Mouse (Mus musculus): ENCODE data around the gene Fsip1. TPM values are rescaled to one million over a fixed set of nuclear protein-coding genes. Genes with fewer than 3 reads are reported as not detected.

Gene Fsip1
- total RNA-seq, 1 experiment from 2014 or later = 3.1 TPM

DNA sequence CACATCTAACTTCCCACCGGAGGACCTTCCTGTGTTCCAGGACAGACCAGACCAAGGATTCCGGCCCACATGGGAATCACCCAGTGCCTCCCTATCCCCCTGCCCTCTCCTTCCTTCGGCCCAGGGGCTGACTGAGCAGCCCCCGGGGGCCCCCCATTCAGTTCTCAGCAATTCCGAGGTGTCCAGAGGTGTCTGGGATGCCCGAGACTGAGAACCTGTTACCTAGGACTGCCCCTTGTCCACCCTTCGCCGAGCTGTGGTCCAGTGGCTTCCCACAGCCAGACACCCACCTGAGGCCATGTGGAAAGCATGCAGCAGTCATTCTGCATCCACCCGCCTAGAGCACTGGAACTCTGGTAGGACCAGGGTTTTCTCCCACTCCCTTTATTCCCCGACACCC lies 115.1 kb downstream of the Fsip1 start:
- ATAC-seq (ENCODE audit: extremely low read depth, insufficient number of reproducible peaks, low FRiP score, poor library complexity, severe bottlenecking) = no peak

DNA sequence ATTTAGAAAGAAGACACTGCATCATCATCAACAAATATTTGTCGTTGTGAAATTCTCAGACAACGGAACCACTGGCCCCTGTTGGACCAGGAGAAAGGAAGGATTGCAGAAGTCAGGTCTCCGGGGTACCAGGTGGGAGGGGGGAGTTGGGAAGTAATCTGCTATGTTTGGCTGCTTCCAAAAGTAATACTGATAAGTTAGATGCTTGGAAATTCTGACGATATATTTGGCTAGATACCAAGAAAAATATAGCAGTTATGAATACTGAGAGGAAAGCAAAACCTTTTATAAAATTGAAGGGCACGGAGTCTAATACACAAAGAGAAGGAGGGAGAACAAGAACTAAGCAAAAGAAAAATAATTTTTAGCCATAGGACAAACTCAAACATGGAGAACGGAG lies 117.5 kb downstream of the Fsip1 start:
- no peak for ATAC-seq (ENCODE audit: extremely low read depth, insufficient number of reproducible peaks, low FRiP score, poor library complexity, severe bottlenecking)

DNA sequence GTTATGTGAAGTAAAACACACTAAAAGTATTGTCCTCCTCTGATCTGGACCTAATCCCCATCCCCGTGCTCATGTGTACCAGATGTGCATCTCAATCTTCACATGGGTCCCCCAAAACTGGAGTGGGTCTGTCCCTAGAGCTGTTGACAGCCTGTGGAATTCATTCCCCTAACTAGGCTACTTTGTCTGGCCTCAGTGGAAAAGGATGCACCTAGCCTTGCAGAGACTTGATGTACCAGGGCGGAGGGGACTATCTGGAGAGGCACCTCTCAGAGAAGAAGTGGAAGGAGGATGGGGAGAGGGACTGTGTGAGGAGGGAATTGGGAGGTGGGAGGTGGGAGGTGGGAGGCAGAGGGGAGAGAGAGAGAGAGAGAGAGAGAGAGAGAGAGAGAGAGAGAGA lies 119.0 kb downstream of the Fsip1 start:
- no peak for ATAC-seq (ENCODE audit: extremely low read depth, insufficient number of reproducible peaks, low FRiP score, poor library complexity, severe bottlenecking)

DNA sequence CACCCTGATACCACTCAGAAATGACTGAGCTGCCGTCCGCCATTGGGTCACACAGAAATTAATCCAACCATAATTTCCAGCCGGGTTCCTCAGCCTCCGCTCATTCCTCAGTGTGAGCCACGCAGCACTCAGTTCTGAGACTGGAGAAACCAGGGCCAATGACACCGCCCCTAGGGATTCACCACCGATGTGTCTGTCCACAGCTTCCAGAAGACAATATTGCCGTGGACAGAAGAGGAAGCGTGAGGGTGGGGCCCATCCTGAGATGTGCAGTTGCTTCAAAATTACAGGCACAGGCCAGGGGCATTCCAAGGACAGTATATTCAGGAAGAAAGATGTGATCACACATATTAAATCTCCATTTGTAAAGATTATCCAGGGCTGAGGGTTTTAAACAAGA lies 119.7 kb downstream of the Fsip1 start:
- no peak for ATAC-seq (ENCODE audit: extremely low read depth, insufficient number of reproducible peaks, low FRiP score, poor library complexity, severe bottlenecking)

DNA sequence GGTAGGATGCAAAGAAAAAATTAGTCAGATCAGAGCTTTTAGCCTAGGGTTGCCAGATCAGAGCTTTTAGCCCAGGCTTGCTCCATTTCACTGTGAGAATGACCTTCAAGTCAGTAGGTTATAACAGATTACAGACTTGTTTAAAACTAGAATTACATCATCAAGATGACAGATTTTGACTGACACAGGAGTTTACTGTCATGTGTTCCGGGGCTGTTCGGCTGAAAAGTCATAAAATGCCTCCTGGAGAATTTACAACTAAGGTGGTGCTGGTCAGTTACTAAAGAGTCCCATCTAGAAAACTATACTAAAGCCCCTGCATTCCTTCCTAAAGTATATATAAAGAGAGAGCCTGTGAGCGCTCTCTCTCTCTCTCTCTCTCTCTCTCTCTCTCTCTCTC lies 128.5 kb downstream of the Fsip1 start:
- ATAC-seq (ENCODE audit: extremely low read depth, insufficient number of reproducible peaks, low FRiP score, poor library complexity, severe bottlenecking) = no peak

DNA sequence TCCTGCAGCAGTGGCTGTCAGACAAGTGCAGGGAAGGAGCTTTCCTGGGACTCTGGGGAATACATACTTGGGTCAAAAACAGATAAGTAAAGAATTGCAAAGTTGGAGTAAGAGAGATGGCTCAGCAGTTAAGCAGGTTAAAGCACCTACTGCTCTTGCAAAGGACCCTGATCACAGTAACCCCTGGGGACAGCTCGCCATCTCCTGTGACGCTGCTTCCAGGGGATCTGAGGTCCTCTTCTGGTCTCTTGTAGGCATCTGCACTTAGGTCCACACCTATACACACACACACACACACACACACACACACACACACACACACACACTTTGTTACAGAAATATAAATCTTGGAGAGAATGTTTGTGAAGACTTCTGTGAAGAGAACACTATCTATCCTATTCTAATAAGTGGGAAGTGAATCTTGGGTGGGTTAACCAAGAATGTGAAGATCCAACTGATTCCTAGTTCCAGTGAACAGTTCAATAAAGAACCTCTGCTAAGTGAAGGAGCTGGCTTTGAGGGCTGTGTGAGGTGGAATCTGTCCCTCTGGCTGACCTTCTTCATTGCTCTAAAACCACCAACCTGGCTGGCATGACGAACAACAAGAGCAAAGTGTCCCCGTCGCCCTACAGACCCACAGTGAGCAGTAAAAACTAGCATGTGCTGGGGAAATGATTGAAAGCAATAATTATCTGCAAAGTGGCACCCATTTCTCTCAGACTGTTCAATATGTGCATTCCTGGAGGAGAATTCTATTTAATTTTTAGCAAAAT lies 129.1 kb downstream of the Fsip1 start:
- ATAC-seq (ENCODE audit: extremely low read depth, insufficient number of reproducible peaks, low FRiP score, poor library complexity, severe bottlenecking) = no peak

DNA sequence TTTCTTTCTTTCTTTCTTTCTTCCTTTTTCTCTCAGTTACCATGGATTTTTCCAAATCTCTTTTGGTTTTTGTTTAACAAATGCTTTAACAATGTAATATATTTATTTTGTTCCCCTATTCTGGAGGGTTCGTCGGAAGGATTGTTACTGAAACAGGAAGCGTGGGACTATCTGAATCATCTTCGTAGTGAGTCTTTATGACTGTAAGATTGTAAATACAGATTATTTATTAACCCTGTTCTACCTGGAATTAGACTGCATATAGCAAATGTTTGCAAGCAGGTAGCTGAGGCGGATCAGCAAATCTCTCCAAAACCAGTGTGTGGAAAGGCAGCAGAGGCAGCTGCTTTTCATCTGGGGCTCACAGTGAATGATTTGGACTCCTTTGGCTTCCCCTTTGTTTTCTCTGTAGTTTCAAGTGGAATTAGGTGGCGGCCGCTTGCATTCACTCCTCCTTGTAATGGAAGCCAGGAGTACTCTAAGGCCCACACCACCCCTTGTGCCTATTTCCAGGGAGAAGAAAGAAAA lies 130.8 kb downstream of the Fsip1 start:
- no peak for ATAC-seq (ENCODE audit: extremely low read depth, insufficient number of reproducible peaks, low FRiP score, poor library complexity, severe bottlenecking)

DNA sequence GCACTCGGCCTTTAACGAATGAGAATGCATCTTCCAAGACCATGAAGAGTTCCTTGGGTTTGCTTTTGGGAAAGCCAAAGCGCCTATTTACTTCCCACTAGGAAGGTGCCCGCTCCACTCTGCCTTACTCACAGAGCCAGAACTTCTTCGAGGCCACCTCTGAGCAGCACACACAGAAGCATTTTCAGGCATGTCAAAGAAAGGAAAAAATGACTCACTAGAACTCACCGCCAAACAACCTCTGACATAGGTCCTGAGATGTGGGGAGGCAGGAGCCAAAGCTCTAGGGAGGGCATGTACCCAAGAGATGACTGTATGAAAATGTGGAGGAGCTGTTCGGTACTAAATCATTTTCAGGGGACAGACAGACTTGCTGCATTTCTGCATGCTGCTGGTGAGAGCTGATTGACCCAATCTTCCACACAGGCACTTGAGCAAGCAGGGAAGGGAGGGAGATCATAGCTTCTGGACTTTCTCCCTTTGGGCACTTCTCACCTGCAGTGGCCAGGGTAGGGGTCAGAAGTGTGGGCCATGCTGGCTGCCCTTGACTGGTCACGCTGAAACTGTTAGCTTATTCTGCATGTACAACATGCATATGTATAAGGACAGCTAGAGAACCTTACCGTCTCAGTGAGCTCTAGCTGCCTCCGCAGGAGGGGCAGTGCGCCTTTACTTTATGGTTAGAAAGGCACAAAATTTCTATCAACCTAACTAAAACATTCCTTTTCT lies 131.4 kb downstream of the Fsip1 start:
- ATAC-seq (ENCODE audit: extremely low read depth, insufficient number of reproducible peaks, low FRiP score, poor library complexity, severe bottlenecking) = no peak

DNA sequence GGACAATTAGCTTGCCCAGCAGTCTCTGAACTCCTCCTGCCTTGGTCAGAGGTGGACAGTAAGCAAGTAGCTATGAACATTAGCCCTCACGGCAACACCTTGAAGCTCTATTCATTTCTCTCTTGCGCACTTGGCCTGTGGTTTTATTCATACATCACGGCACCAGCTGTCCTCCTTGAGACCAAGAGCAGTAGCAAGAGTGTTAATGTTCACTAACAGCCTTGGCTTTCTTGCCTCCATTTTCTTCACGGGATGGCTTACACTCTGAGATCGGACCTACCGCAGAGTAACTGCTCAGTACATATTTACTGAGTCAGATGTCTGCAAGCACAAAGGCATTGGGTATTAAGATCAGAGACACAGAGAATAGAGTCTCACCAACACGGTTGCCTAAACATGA lies 132.3 kb downstream of the Fsip1 start:
- no peak for ATAC-seq (ENCODE audit: extremely low read depth, insufficient number of reproducible peaks, low FRiP score, poor library complexity, severe bottlenecking)

DNA sequence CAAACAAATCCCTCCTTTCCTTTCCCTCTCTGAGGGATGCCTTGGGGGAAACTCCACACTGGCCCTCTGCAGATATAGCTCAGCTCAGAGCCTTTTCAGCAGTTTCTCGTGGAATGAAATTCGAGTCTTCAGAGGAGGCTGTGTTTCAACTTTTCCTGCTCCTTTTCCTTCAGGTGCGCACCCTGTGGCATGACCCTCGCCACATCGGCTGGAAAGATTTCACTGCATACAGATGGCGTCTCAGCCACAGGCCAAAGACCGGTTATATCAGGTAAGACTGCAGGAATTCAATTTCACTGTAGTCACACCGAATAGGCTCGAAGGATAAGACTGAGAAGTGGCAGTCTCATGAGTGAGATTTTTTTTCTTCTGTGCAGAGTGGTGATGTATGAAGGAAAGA lies 133.0 kb downstream of the Fsip1 start:
- ATAC-seq (ENCODE audit: extremely low read depth, insufficient number of reproducible peaks, low FRiP score, poor library complexity, severe bottlenecking) = no peak

DNA sequence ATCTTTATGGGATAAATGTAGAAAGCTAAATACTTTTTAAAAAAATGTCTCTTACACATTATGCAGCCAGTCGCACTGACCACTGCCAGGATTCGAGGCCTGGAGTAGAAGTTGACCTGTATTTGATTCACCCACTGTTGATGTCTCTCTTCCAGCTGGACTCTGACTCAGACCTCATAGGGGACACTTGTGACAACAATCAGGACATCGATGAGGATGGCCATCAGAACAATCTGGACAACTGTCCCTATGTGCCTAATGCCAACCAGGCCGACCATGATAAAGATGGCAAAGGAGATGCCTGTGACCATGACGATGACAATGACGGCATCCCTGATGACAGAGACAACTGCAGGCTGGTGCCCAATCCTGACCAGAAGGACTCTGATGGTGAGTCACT lies 134.5 kb downstream of the Fsip1 start:
- no peak for ATAC-seq (ENCODE audit: extremely low read depth, insufficient number of reproducible peaks, low FRiP score, poor library complexity, severe bottlenecking)

DNA sequence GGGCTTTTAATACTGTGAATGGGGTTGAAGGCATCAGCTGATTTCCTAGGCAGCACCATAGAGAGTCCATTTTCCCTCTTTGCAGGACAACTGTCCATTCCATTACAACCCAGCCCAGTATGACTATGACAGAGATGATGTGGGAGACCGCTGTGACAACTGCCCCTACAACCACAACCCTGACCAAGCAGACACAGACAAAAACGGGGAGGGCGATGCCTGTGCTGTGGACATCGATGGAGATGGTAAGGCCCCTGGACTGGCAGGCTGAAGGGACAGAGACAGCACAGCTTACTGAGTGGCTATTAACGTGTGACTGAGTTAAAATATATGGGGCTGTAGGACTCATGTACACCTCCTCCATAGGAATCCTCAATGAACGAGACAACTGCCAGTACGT lies 136.0 kb downstream of the Fsip1 start:
- ATAC-seq (ENCODE audit: extremely low read depth, insufficient number of reproducible peaks, low FRiP score, poor library complexity, severe bottlenecking) = no peak

DNA sequence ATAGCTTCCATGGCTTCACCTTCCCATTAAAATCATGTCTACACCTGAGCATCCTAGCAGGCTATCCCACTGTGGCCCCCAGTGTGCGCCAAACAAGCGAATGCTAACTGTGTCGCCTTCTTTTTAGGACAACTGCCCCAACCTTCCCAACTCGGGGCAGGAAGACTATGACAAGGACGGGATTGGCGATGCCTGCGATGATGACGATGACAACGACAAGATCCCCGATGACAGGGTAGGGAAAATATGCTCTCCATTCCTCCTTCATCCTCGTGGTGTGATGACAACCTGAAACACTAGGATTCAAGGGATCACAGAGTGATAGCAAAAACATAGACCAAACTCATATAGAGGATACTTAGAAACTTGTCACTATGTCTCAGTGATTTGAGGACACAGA lies 136.7 kb downstream of the Fsip1 start:
- ATAC-seq (ENCODE audit: extremely low read depth, insufficient number of reproducible peaks, low FRiP score, poor library complexity, severe bottlenecking) = no peak

DNA sequence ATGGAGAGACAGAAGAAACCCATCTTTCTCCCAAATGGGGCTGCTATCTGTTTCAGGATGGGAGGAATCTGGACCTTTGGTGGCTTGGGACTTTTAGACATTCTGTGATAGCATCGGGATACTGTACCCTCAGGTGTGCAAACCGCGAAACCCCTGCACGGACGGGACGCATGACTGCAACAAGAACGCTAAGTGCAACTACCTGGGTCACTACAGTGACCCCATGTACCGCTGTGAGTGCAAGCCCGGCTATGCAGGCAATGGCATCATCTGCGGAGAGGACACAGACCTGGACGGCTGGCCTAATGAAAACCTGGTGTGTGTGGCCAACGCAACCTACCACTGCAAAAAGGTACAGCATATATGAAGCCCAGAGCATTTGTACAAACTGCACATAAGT lies 137.1 kb downstream of the Fsip1 start:
- ATAC-seq (ENCODE audit: extremely low read depth, insufficient number of reproducible peaks, low FRiP score, poor library complexity, severe bottlenecking) = no peak

DNA sequence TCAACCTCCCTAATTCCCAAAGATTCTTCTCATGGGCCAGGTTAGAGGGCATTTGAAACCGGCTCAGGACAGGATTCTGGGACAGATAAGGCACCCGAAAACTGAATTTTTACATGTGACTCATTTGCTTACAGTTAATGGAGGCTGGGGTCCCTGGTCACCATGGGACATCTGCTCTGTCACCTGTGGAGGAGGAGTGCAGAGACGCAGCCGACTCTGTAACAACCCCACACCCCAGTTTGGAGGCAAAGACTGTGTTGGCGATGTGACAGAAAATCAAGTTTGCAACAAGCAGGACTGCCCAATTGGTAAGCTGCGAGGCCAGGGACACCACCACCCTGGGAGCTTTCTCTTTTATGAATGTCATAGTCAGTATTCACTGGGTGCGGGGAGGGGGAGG lies 138.3 kb downstream of the Fsip1 start:
- no peak for ATAC-seq (ENCODE audit: extremely low read depth, insufficient number of reproducible peaks, low FRiP score, poor library complexity, severe bottlenecking)

DNA sequence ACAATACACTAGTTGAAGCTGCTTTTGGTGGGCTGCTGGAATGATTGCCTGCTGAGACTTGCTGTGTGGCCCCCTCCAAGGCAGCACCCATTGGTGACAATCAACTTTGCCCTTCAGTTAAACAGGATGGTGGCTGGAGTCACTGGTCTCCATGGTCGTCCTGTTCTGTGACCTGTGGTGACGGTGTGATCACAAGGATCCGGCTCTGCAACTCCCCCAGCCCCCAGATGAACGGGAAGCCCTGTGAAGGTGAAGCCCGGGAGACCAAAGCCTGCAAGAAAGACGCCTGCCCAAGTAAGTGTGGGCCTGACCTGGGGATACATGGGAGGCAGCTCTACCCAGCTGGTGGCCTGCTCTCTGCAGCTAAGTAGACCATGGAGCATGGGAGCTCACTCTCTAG lies 138.7 kb downstream of the Fsip1 start:
- no peak for ATAC-seq (ENCODE audit: extremely low read depth, insufficient number of reproducible peaks, low FRiP score, poor library complexity, severe bottlenecking)

DNA sequence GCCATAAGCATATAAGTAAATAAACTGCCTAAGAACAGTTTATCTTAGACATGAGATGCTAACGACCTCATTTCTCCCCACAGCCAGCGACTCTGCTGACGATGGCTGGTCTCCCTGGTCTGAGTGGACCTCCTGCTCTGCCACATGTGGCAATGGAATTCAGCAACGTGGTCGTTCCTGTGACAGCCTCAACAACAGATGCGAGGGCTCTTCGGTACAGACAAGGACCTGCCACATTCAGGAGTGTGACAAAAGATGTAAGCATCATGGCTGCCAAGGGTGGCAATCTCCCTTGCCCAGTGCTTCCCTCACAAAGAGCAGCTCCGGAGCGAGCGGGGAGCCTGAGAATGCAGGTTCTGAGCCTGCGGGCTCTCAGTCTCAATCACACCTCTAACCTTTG lies 139.4 kb downstream of the Fsip1 start:
- ATAC-seq (ENCODE audit: extremely low read depth, insufficient number of reproducible peaks, low FRiP score, poor library complexity, severe bottlenecking) = no peak

DNA sequence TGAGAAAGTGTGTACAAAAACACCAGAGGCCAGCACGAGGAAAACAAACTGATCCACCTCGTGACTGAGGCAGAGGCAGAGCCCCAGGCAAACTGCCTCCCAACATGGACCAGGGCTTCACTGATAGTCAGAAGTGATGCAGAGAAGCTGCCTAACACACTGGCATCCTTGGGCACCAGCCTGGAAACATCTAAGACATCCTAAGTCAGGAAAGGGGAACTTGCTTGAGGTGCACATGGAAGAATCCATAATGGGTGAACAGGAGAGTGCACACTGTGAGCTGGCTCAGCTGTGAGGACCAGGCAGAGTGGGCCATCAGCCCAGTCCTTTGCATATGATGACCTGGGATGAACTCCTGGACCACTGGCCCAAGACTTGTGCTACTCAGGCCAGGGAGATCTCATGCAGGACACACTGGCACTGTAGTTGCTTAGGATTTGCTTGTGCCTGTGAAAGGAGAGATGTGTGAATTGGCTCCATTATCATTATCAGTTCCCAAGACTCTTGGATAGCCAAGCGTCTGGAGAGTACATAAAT lies 139.9 kb downstream of the Fsip1 start:
- ATAC-seq (ENCODE audit: extremely low read depth, insufficient number of reproducible peaks, low FRiP score, poor library complexity, severe bottlenecking) = no peak

DNA sequence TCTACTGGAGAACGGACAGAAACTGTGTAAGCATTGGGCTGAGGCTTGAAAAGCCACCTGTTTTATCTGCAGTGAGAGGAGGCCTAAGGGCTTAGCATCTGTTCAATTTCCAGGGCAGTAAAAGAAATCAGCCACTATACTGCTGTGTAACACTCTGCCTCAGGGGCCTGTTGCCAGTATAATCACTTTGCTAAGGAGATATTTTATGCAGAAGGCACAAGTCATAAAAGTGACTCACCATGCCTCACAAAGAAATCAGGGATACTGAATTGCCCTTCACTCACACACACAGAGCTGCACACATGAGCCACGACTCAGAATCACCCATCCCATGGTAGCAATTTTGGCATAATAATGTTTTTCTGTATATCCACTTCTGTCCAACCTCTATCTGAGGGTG lies 140.6 kb downstream of the Fsip1 start:
- no peak for ATAC-seq (ENCODE audit: extremely low read depth, insufficient number of reproducible peaks, low FRiP score, poor library complexity, severe bottlenecking)

DNA sequence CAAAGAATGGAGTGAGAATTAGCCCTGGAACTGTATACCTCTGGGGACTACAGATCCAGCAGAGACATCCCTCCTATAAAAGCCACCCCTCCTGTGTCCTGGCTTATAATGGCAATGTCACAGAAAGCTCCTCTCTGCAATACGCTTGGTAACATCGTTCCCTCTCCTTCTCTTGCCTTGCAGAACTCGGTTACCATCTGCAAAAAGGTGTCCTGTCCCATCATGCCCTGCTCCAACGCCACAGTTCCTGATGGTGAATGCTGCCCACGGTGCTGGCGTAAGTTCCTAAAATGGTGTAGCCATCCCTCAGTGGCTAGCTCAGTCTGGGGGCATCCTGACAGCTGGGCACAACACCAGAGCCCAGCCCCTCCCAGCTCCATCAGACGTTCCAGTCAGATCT lies 141.1 kb downstream of the Fsip1 start:
- no peak for ATAC-seq (ENCODE audit: extremely low read depth, insufficient number of reproducible peaks, low FRiP score, poor library complexity, severe bottlenecking)

Measured in neutrophil, adult 5-6 weeks (primary cell).